Mouse (Mus musculus) adrenal gland, postnatal 10 days (tissue): Measurements from ENCODE around the gene Gm12216. TPM values are rescaled to one million over a fixed set of nuclear protein-coding genes. Genes with fewer than 3 reads are reported as not detected.

Experiments used
- DNase-seq: peaks from one replicate; pipeline ENCODE4 v3.0.0; 2021; ENCODE audit warnings: mixed read lengths
- microRNA-seq: library from miRNA; unstranded; fragments of <30 nt; microRNA quantifications from one replicate; pipeline ENCODE4 v1.2.0, GENCODE M21; 2021
- total RNA-seq, 2 experiments: library from RNA; stranded (reverse); gene quantifications; 2 replicates each; pipeline ENCODE4 v1.2.3; 2021

The Gm12216 gene
- total RNA-seq, 2 experiments from 2014 or later = 5.7 to 7.9 TPM

GRCm38 (mm10) chr11:53737573-53737946 is 121.5 kb downstream of the Gm12216 start:
- DNase-seq = peak; percentile 72

DNA sequence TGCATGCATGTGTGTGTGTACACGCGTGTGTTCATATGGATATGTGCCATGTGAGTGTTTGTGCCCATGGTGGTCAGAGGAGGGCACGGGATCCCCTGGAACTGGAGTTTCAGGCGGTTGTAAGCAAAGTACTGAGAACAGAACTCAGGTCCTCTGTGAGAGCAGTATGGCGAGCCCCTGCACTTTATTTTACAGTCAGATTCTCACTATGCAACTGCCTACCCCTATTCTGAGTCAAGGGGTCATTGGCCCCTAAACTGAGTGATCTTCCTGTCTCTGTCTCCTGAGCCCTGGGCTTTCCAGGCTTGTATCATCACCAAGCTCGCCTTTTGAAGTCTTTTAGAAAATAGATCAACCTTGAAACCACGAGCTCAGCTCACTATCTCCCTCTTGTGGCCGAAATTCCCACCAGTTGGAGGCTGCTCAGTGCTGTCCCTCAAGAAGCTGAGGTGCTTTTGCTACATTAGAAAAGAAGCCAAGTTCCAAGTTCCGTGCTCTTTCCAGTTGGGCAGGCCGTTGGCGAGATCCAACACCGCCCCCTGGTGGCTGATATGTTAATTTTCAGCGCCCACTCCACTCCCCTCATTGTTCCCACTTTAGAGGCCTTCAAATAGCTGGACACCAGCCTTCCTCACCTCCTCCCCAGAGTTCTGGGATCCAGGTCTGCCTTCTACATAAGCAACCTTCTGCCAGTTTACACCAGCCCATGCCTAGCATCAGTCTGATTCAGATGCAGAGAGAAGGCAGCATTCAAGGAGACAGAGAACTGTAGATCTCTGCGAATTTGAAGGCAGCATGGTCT is 122.1 kb downstream of the Gm12216 start:
- DNase-seq = peak; percentile 86

- DNase-seq = peak; percentile 63
Observed at GRCm38 (mm10) chr11:53735682-53736245, 123.3 kb downstream of the Gm12216 start.

GRCm38 (mm10) chr11:53734970-53735681 is 123.9 kb downstream of the Gm12216 start:
- DNase-seq = no peak

GRCm38 (mm10) chr11:53734431-53734830 is 124.6 kb downstream of the Gm12216 start:
- no peak for DNase-seq

GRCm38 (mm10) chr11:53733824-53734223 is 125.2 kb downstream of the Gm12216 start:
- DNase-seq = peak; percentile 9

Small RNAs within 50 kb of the gene (microRNA-seq; reads per million reads assigned to microRNA genes)
- not detected for gene Mir7671

Other genes starting within 250 kb of the Gm12216 start
- gene Il4, start 240.6 kb downstream of the Gm12216 start, total RNA-seq = not detected
- not detected for gene Il13, start 224.6 kb downstream of the Gm12216 start, total RNA-seq
- gene Rad50, start 151.9 kb downstream of the Gm12216 start, total RNA-seq = 10 to 100 TPM; 12.6 to 16.8 TPM
- not detected for gene Il5, start 138.5 kb downstream of the Gm12216 start, total RNA-seq
- gene Irf1, start 89.2 kb downstream of the Gm12216 start, total RNA-seq = 10 to 100 TPM; 20.0 to 36.7 TPM
- gene Gm17334, start 86.1 kb downstream of the Gm12216 start, total RNA-seq = 1 to 10 TPM in 1 of 2 experiments, not detected in 1; 1.2 TPM
- gene Slc22a5, start 32.4 kb upstream of the Gm12216 start, total RNA-seq = 10 to 100 TPM; 33.7 to 40.7 TPM
- 1 to 10 TPM; 4.4 to 5.8 TPM for gene Slc22a21, start 121.1 kb upstream of the Gm12216 start, total RNA-seq
- gene Slc22a4, start 168.8 kb upstream of the Gm12216 start, total RNA-seq = 1 to 10 TPM; 3.3 to 4.2 TPM
- 10 to 100 TPM; 14.3 to 23.9 TPM for gene Pdlim4, start 209.8 kb upstream of the Gm12216 start, total RNA-seq
- 10 to 100 TPM; 18.6 to 20.1 TPM for gene P4ha2, start 240.8 kb upstream of the Gm12216 start, total RNA-seq